Mouse (Mus musculus) lung, postnatal 0 days (tissue): ENCODE data around the gene Mmd.

Experiments
- CTCF ChIP-seq: IDR thresholded peaks from 2 replicates; pipeline ENCODE4 v1.5.1; 2016; ENCODE audit warnings: antibody characterized with exemption, mild to moderate bottlenecking
- EP300 ChIP-seq: IDR thresholded peaks from 2 replicates; pipeline ENCODE4 v1.6.1; 2016; ENCODE audit warnings: antibody characterized with exemption, mild to moderate bottlenecking, control low read depth

GRCm38 (mm10) chr11:90326836-90327235, 77.6 kb downstream of the Mmd start:
- no peak for TF ChIP-seq CTCF
- no peak for TF ChIP-seq EP300
